Mouse (Mus musculus) gastrocnemius, postnatal 25 days (tissue): ENCODE results near the gene Map3k14. TPM values are rescaled to one million over a fixed set of nuclear protein-coding genes. Genes with fewer than 3 reads are reported as not detected.
"Not testable (repeated sequence)": the region's sequence is repeated elsewhere in the genome, so short reads cannot be mapped to it uniquely, and the experiment has no call there.

Source experiments
- DNase-seq: peaks from one replicate; pipeline ENCODE4 v3.0.0; 2022
- total RNA-seq, 2 experiments: library from RNA; stranded (reverse); gene quantifications; 1 replicate in 1 of 2; 2 replicates in 1 of 2; pipeline ENCODE4 v1.2.3; 2021

The Map3k14 gene
- total RNA-seq, 2 experiments from 2014 or later = 2.8 to 4.1 TPM

- no peak for DNase-seq
These were observed 20.5 kb downstream of the Map3k14 start for GRCm38 (mm10) chr11:103246731-103247290.

- DNase-seq = peak; percentile 74
These were observed 21.1 kb downstream of the Map3k14 start for GRCm38 (mm10) chr11:103246081-103246730.

GRCm38 (mm10) chr11:103244856-103245255 lies 22.4 kb downstream of the Map3k14 start:
- DNase-seq = no peak

GRCm38 (mm10) chr11:103240740-103241139 lies 26.5 kb downstream of the Map3k14 start:
- peak; percentile 70 for DNase-seq

- no peak for DNase-seq
These were observed 29.5 kb downstream of the Map3k14 start for GRCm38 (mm10) chr11:103237757-103238156.

GRCm38 (mm10) chr11:103236903-103237302 lies 30.4 kb downstream of the Map3k14 start:
- no peak for DNase-seq

GRCm38 (mm10) chr11:103236431-103236830 lies 30.8 kb downstream of the Map3k14 start:
- DNase-seq = no peak

- DNase-seq = peak; percentile 67
These were observed 31.6 kb downstream of the Map3k14 start for GRCm38 (mm10) chr11:103235702-103236101.

- no peak for DNase-seq
These were observed 32.8 kb downstream of the Map3k14 start for GRCm38 (mm10) chr11:103234447-103234846.

- peak; percentile 74 for DNase-seq
These were observed 34.3 kb downstream of the Map3k14 start for GRCm38 (mm10) chr11:103232966-103233365.

GRCm38 (mm10) chr11:103231367-103231766 lies 35.9 kb downstream of the Map3k14 start:
- no peak for DNase-seq

- DNase-seq = peak; percentile 76
These were observed 36.6 kb downstream of the Map3k14 start for GRCm38 (mm10) chr11:103230626-103231025.

- no peak for DNase-seq
These were observed 37.7 kb downstream of the Map3k14 start for GRCm38 (mm10) chr11:103229608-103230007.

GRCm38 (mm10) chr11:103223951-103224456 lies 43.3 kb downstream of the Map3k14 start:
- DNase-seq = peak; percentile 77

GRCm38 (mm10) chr11:103223444-103223843 lies 43.8 kb downstream of the Map3k14 start:
- DNase-seq = no peak

GRCm38 (mm10) chr11:103222718-103223117 lies 44.6 kb downstream of the Map3k14 start:
- not testable (repeated sequence) for DNase-seq

GRCm38 (mm10) chr11:103221437-103221836 lies 45.8 kb downstream of the Map3k14 start:
- DNase-seq = no peak

- no peak for DNase-seq
These were observed 47.3 kb downstream of the Map3k14 start for GRCm38 (mm10) chr11:103219995-103220394.

- no peak for DNase-seq
These were observed 48.0 kb downstream of the Map3k14 start for GRCm38 (mm10) chr11:103219259-103219658.

- no peak for DNase-seq
These were observed 48.8 kb downstream of the Map3k14 start for GRCm38 (mm10) chr11:103218517-103218901.

- DNase-seq = peak; percentile 60
These were observed 49.3 kb downstream of the Map3k14 start, which contains the start of gene Spata32 for GRCm38 (mm10) chr11:103217790-103218516. Spata32 (minus strand) TSS chr11:103218432.

GRCm38 (mm10) chr11:103215355-103215754 lies 51.9 kb downstream of the Map3k14 start:
- no peak for DNase-seq

- DNase-seq = no peak
These were observed 53.6 kb downstream of the Map3k14 start for GRCm38 (mm10) chr11:103213712-103214111.
